Mouse (Mus musculus) liver, embryonic 14.5 days (tissue): ENCODE results near the gene Vav2.

Experiments
- CTCF ChIP-seq: IDR thresholded peaks from 2 replicates; pipeline ENCODE4 v1.5.1; 2016; ENCODE audit warnings: antibody characterized with exemption, low read depth, control low read depth
- EP300 ChIP-seq: IDR thresholded peaks from 2 replicates; pipeline ENCODE4 v1.6.1; 2016; ENCODE audit warnings: antibody characterized with exemption, low read depth

- TF ChIP-seq CTCF, result no peak
- TF ChIP-seq EP300, result no peak
Measured at GRCm38 (mm10) chr2:27392278-27392677, 34.6 kb downstream of the Vav2 start.
